Mouse (Mus musculus) hematopoietic stem cell, adult 5-6 weeks (primary cell): ENCODE data around the gene Smtnl2. TPM values are rescaled to one million over a fixed set of nuclear protein-coding genes. Genes with fewer than 3 reads are reported as not detected.
"Not testable (repeated sequence)": the region's sequence is repeated elsewhere in the genome, so short reads cannot be mapped to it uniquely, and the experiment has no call there.

Experiments
- ATAC-seq, 2 experiments: fragments of 125-278 bp in 1 of 2; replicated peaks in 1 of 2; 2 replicates each; pipeline ENCODE4 v1.8.0; 2016 to 2017; ENCODE audit warnings: inconsistent platforms in 2 of 2, mild to moderate bottlenecking in 2 of 2, moderate number of reproducible peaks in 2 of 2, low read depth in 1 of 2, moderate TSS enrichment in 1 of 2; ENCODE audit not compliant: low FRiP score in 2 of 2, poor library complexity in 2 of 2, severe bottlenecking in 2 of 2, insufficient read depth in 1 of 2, low TSS enrichment in 1 of 2
- total RNA-seq: library from RNA; stranded (forward); fragments of 172-1452, 232-1000 nt; gene quantifications from 2 replicates; pipeline ENCODE4 v1.2.3, GENCODE M21; 2017

Smtnl2 gene
- total RNA-seq, 1 experiment from 2014 or later: 0.35 TPM

DNA sequence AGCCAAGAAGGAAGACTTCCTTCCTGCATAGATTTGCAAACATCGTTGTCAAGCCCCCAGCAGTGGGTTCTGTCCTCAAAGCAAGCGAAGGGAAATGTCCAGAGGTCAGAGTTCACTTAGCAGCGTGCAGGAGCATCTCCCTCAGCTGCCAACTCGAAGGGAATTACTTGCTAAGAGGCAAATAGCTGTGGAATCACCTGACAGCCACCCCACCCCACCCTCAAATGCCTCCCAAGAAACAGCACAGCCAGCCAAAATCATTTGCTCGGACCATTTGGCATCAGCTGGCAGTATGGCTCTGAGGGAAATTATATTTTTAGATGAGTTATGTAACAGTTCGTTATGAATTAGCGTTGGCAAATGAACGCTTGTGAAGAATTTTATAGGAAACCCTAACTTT lies 62.5 kb downstream of the Smtnl2 start:
- ATAC-seq: no peak

DNA sequence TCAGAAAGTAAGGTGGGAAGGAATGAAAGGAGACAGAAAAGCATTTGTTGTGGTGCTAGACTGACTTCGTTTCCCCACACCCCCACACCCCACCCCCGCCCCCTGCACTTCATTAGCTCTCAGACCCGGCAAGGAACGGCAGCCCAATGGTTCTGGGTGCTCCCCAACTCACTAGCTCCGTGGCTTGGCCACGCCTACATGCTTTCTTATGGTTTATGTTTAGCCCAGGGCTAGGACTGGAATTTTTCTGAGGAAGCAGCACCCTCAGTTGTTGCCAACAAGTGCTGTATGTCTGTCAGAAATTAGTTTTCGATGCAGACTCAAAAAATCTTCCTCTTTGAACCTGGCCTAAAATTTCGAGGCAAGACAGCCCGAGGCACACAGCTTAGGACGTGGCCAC lies 63.0 kb downstream of the Smtnl2 start:
- no peak for ATAC-seq

DNA sequence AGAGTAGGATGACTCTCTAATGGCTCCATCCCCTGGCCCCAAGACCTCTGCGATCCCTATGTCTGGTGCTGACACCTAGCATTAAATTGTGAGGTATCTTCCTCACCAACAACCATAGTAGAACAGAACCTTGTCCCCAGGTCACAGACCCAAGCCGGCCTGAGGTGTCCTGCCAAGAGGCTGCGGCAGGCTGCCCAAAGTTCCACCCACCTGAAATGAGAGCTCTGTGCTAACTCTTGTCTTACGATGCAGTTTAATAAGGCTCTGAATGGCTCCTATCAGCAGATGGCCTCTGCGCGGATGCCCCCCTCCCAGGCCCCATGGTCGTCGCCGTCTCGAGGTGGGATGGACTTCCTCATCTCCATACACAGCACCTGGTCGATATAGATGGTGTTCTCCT lies 67.0 kb downstream of the Smtnl2 start:
- no peak for ATAC-seq

DNA sequence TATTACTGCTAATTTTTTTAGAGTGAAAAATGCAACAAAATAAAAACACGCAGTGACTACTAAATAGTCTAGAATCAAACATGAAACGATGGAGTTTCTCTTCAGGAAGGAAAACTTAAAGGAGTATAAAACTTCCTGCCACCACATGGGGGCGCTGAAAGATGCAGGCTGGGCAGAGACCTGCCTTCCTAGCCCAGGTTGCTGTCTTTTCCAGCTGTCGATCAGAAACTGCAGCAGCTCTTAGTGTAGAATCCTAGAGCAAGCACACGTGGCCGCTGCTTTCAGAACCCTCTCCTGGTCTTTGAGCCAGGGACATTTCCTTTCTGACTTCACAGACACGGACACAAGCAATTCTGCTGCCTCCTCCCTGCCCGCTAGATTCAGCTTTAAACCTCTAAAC lies 67.6 kb downstream of the Smtnl2 start:
- no peak for ATAC-seq

DNA sequence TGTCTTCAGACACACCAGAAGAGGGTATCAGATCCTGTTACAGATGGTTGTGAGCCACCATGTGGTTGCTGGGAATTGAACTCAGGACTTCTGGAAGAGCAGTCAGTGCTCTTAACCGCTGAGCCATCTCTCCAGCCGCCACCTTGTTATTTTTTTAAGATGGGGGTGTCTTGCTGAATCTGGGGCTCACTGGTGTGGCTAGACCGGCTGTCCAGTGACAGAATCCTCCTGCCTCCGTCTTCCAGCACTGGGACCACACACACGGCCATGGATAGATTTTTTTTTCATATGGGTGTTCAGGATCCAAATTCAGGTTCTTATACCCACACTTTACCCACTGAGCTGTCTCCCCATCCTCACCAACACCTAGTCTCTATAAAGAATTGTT lies 68.3 kb downstream of the Smtnl2 start:
- ATAC-seq: not testable (repeated sequence)

DNA sequence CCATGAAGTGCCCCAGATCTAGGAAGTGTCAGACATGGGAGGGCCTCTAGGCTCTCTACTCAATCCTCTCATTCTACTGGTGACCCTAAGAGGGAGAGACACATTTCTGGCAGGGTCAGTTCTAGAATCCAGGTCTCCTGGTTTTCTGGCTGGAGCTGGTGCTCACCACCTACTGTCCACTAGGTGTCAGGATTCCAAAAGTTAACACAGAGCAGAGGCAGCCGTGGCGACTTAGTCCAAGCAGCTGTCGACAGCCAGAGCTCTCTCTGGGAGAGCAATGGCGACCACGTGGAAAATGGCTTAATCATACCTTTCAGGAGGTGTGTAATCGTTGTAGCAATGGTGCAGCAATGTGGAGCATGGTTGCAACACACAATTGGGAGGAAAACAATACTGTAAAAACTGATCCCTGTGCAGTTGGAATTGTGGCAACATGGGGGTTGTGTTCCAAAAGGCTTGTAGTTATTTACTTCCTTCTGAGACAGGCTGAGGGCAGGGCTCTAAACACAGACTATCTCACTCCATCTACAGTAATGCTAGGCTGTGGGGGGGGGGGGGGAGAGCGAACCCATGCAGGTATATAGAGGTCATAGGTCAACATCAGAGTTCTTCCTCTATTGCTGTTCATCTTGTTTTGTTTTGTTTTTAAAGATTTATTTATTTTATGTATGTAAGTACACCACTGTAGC lies 68.8 kb downstream of the Smtnl2 start:
- ATAC-seq: peak; percentile 78 to 86; a peak in 3 of 4 replicates

DNA sequence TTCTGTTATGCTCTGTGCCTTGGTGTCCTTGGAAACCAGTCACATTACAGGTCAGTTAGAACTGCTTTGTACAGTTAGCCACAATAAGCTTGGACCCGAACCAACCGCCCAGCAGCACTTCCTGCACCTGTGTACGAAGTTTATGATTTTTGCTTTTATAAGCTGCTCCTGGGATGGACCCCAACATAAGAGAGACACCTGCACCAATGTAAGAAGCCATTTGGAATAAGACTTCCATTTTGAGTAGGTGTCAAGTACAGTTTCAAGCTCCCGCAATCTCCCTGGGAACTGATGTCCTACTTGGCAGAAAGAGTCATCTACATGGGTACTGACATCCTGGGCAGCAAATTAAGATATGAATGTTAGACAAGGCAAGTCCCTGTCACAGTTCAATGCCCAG lies 71.8 kb downstream of the Smtnl2 start:
- ATAC-seq: no peak

Other genes with a start within 250 kb of the Smtnl2 start
- 0.50 and 1.2 TPM in 2 replicates for gene Gm43951, start 204.9 kb downstream of the Smtnl2 start, total RNA-seq
- gene 4933427D14Rik, start 204.3 kb downstream of the Smtnl2 start, total RNA-seq: 28.3 and 40.3 TPM in 2 replicates
- gene Txndc17, start 204.2 kb downstream of the Smtnl2 start, total RNA-seq: 25.6 and 33.7 TPM in 2 replicates
- gene Med31, start 196.1 kb downstream of the Smtnl2 start, total RNA-seq: 23.0 and 24.4 TPM in 2 replicates
- not detected in 2 replicates for gene Slc13a5, start 144.5 kb downstream of the Smtnl2 start, total RNA-seq
- gene Xaf1, start 110.1 kb downstream of the Smtnl2 start, total RNA-seq: 41.7 and 58.5 TPM in 2 replicates
- not detected in 2 replicates for gene Fbxo39, start 97.3 kb downstream of the Smtnl2 start, total RNA-seq
- not detected in 2 replicates for gene Tekt1, start 49.3 kb downstream of the Smtnl2 start, total RNA-seq
- not detected in 2 replicates for gene Ggt6, start 23.8 kb upstream of the Smtnl2 start, total RNA-seq
- 145 and 148 TPM in 2 replicates for gene Mybbp1a, start 29.6 kb upstream of the Smtnl2 start, total RNA-seq
- gene Spns2, start 78.2 kb upstream of the Smtnl2 start, total RNA-seq: 87.2 and 89.3 TPM in 2 replicates
- 15.2 and 23.5 TPM in 2 replicates for gene Spns3, start 138.8 kb upstream of the Smtnl2 start, total RNA-seq
- gene Ube2g1, start 195.6 kb upstream of the Smtnl2 start, total RNA-seq: 44.2 and 45.9 TPM in 2 replicates